In the genomic region with DNA sequence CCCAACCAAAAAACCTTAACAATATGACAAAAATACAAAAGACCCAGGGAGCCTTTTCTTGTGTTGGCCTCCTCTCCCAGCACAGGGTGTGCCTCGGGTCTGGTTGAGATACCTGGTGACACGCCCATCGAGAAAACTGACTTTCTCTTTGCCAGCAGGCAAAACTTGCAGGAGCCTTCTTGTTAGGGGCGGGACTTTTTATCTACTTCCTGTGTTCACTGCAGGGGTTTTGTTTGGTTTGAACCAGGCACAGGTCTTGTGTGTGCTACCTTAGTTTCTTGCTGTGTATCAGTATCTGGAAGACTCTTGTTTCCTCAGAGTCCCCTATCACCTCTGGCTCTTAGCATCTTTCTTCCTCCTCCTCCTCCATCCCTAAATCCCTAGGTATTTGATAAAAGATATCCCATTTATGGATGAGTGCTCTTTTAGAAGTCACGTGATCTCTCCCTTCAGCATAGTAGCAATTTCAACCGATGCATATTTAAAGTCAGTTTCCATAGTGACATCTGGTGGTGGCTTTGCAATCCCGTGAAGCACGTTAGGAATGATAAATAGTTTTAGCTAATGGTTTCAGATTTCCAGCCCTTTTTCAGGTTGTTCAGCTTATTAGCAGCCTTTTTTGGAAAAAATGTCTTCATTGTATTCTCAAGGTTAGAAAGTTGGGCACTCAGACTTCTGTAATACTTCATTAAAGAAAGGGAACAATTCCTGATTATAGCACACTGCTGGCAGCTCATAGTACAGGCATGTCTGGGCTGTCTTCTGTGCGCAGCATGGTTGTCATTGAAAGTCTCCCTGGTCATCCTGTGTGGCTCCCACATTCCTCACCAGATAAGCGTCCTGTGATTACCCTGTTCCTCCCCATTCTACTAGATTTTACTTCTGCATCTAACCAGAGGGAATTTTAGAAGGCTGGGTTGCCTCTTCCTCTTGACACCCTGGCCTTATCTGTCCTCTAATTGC, we compare ENCODE assay signal across 8 mouse cellular contexts. TPM values are rescaled to one million over a fixed set of nuclear protein-coding genes. Genes with fewer than 3 reads are reported as not detected.
DNase-seq lines count a peak whose midpoint lies in the region; ATAC-seq and TF ChIP-seq lines count a peak whose summit lies in the region.

No protein-coding gene starts in this region.

- CTCF ChIA-PET in Patski (lab: Charles Lee), result interaction anchor here (0.9 to 1.8 kb wide), 4 partner anchors 9 to 50 kb away, joined by 3 to 4 read pairs (median 3); no protein-coding TSS in a partner anchor

- intact Hi-C loops in heart, postnatal 25 days (cut with DNase I), result loop anchor here (2.0 kb wide), 1 partner anchor 47 kb away; no protein-coding TSS in a partner anchor
- intact Hi-C loops in left cerebral cortex, postnatal 25 days (cut with DNase I), result loop anchor here (2.0 kb wide), 1 partner anchor 47 kb away; no protein-coding TSS in a partner anchor

- ATAC-seq in Patski, result peak; percentile 73

- POLR2A ChIA-PET in Patski (lab: Charles Lee), result interaction anchor here (1.3 kb wide), 1 partner anchor 48 kb away, joined by 5 read pairs; no protein-coding TSS in a partner anchor

- peak; percentile 21 to 57 for DNase-seq in heart, adult 18-20 months
- no peak for DNase-seq in heart, postnatal 25 days (ENCODE audit: low spot score)
- DNase-seq in Patski (ENCODE audit: low read depth, low spot score), result no peak
- peak; percentile 36 for DNase-seq in heart, adult 8-10 months (ENCODE audit: low spot score)
- DNase-seq in left cerebral cortex, postnatal 25 days (ENCODE audit: low spot score in 2 of 2), result peak; percentile 34 to 55
- DNase-seq in retina, adult 2 months (ENCODE audit: low read depth, low spot score), result peak; percentile 8
- no peak for DNase-seq in urinary bladder, postnatal 36 days (ENCODE audit: low spot score in 2 of 2)
- no peak for DNase-seq in right cerebral cortex, postnatal 36 days (ENCODE audit: low spot score in 2 of 2)

- no peaks in the 10 kb centered on the region for H3K27me3 ChIP-seq in Patski

- TF ChIP-seq CTCF in Patski (IDR thresholded peaks at IDR 0.05), result peak; percentile 35

- in situ Hi-C loops in Patski (cut with MboI; ENCODE audit: low pct_unique_long_range_greater_than_20kb), result no loop called here

RNA-seq across cellular contexts. Expression of a gene that starts 50.4 kb away (rescaled TPM):
- total RNA-seq in heart, adult 18-20 months (2021), result 10 to 100 TPM; 13.8 to 14.1 TPM
- 10 to 100 TPM; 18.8 to 19.0 TPM for total RNA-seq in heart, postnatal 25 days (2021)
- 125 TPM for polyA plus RNA-seq in Patski (2021)
- 10 to 100 TPM; 14.4 to 18.3 (median 16.4) TPM for total RNA-seq in heart, adult 8-10 months (2022)
- 10 to 100 TPM; 30.9 to 35.8 TPM for total RNA-seq in left cerebral cortex, postnatal 25 days (2021)

Comparison
In these comparisons a context has a peak if more than half of its experiments do, and no peak if none do; other contexts are left out.
1. DNase-seq: peak in heart, adult 18-20 months (2 of 2), heart, adult 8-10 months (single experiment), left cerebral cortex, postnatal 25 days (2 of 2) and retina, adult 2 months (single experiment); none in heart, postnatal 25 days (single experiment), Patski (single experiment), urinary bladder, postnatal 36 days (0 of 2) and right cerebral cortex, postnatal 36 days (0 of 2).